Mouse (Mus musculus) limb, embryonic 10.5 days (tissue): Measurements from ENCODE around the gene Ralgapb. TPM values are rescaled to one million over a fixed set of nuclear protein-coding genes. Genes with fewer than 3 reads are reported as not detected.

Experiments
- DNase-seq: peaks from one replicate; pipeline ENCODE4 v3.0.0-alpha.2; 2017; ENCODE audit warnings: low spot score
- H3K27ac ChIP-seq: fragments of 300-500 bp; sonication (generic); 2 replicates; pipeline ENCODE4 v1.5.1; 2016; ENCODE audit warnings: mild to moderate bottlenecking
- H3K27me3 ChIP-seq: fragments of 300-500 bp; sonication (generic); 2 replicates; pipeline ENCODE4 v1.6.1; 2016; ENCODE audit warnings: low read depth, mild to moderate bottlenecking; ENCODE audit not compliant: poor library complexity, severe bottlenecking
- H3K36me3 ChIP-seq: fragments of 300-500 bp; sonication (generic); 2 replicates; pipeline ENCODE4 v1.6.1; 2016; ENCODE audit warnings: mild to moderate bottlenecking, moderate library complexity
- H3K4me1 ChIP-seq: fragments of 300-500 bp; sonication (generic); 2 replicates; pipeline ENCODE4 v1.6.1; 2016
- H3K4me3 ChIP-seq: fragments of 300-500 bp; sonication (generic); 2 replicates; pipeline ENCODE4 v1.5.1; 2016; ENCODE audit warnings: mild to moderate bottlenecking, moderate library complexity
- H3K9me3 ChIP-seq: fragments of 300-500 bp; sonication (generic); replicated peaks from 2 replicates; pipeline ENCODE4 v1.6.1; 2016; ENCODE audit warnings: mild to moderate bottlenecking
- WGBS: fragments of 180-500 bp; shearing (Covaris S2); methylation state at CpG from one replicate; pipeline ENCODE4 v1.1.7; 2016; 5-methylcytosine and 5-hydroxymethylcytosine counted together
- polyA plus RNA-seq: library from polyadenylated mRNA; unstranded; fragments of >200 nt; fragmentation: Nextera tagmentation; extraction: Ambion mirVana; gene quantifications from 2 replicates; pipeline ENCODE4 v1.2.1, GENCODE M21; 2016

Ralgapb gene
- polyA plus RNA-seq, 1 experiment from 2014 or later = 12.6 TPM

DNA sequence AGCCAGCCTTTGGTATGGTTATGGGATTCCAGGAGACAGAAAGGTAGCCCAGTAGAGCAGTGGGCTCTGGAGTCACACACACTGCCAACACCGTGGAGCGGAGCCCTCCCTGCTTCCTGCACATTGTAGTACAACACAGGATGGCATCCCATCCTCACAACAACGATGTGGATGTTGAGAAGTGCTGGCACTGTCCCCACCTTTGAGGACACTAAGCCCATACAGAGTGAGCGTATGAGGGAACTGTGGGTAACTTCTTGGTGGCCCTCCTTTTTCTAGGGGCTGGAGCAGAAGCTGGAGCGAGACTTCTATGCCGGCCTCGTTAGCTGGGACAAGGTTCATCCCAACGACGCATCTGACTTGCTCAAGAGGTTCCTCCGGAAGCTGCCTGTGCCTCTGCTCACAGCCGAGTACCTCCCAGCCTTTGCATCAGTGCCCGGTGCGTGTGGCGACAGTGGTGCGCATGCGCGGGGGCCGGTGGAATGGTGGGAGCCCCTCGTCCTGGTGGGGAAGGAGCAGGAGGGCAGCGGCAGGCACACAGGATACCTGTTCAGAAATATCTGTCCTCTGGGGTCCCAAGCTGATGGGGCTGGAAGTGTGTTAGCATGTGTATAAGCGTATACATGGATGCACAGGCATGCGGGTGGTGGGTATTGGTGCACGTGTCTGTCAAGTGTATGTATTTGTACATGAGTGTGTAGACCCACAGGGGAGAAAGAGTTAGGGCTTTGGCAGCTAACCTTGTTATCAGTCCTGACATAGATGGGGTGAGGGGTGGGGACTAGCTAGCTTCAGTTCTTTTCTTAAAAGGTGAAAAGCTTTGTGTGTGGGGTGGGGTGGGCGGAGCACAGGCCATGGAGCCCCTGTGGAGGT is 130.0 kb downstream of the Ralgapb start:
- Histone ChIP-seq H3K36me3 (no peaks in the 10 kb centered on the region), H3K4me1 (peaks cover 7% of the 10 kb centered on the region; the same call in 1 of the 2 replicates), H3K27me3 (peaks cover 14% of the 10 kb centered on the region; the same call in 1 of the 2 replicates), H3K9me3 (no peaks in the 10 kb centered on the region), H3K4me3 (peak overlapping the region; percentile 34), H3K27ac (peak overlapping the region; percentile 46; the same call in 1 of the 2 replicates)
- 58% methylated on average over 24 of the region's 24 CpGs for WGBS
- DNase-seq = peak; percentile 58

DNA sequence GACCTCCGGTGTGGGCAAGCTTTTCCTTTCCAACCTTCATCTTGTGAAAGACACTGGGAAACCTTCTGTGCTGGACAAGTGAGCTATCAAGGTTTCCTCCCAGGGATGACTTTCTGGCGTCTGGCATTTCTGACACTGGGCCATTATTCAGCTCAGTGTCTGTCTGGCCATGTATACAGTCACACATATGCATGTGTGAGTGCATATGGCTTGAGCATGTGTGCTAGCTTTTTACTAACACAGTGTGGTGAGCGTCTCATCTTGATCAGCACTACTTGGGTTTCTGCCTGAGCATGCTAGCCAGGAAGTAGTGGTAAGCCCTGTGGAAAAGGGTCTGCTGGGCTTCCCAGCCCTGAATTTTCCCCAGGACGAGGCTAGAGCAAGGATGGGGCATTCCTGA is 131.6 kb downstream of the Ralgapb start:
- peaks cover 7% of the 10 kb centered on the region; the same call in 1 of the 2 replicates for H3K4me1 ChIP-seq
- no peak overlapping the region for H3K4me3 ChIP-seq
- no peaks in the 10 kb centered on the region for H3K9me3 ChIP-seq
- DNase-seq = no peak
- WGBS = 50% methylated on average over 4 of the region's 4 CpGs
- H3K27ac ChIP-seq = no peak overlapping the region
- H3K36me3 ChIP-seq = no peaks in the 10 kb centered on the region
- peaks cover 14% of the 10 kb centered on the region; the same call in 1 of the 2 replicates for H3K27me3 ChIP-seq

DNA sequence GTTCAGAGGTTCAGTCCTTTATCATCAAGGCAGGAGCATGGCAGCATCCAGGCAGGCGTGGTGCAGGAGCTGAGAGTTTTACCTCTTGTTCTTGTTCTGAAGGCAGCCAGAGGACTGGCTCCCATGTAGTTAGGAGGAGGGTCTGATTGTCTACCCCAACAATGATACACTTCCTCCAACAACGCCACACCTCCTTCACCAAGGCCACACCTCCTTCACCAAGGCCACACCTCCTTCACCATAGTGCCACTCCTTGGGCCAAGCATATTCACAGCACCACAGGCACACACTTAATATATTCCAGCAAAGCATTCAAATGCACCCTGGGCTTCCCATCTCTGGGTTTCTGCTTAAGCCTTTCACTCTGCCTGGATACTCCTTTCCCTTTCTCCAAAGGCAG is 135.6 kb downstream of the Ralgapb start:
- H3K36me3 ChIP-seq = no peaks in the 10 kb centered on the region
- no peaks in the 10 kb centered on the region for H3K9me3 ChIP-seq
- no peak overlapping the region for H3K4me3 ChIP-seq
- peaks cover 29% of the 10 kb centered on the region for H3K27me3 ChIP-seq
- WGBS = 74% methylated on average over 2 of the region's 2 CpGs
- H3K4me1 ChIP-seq = 0 out of 2 replicates have a peak, but pooled peaks cover 8% of the 10 kb centered on the region
- no peak for DNase-seq
- H3K27ac ChIP-seq = no peak overlapping the region

DNA sequence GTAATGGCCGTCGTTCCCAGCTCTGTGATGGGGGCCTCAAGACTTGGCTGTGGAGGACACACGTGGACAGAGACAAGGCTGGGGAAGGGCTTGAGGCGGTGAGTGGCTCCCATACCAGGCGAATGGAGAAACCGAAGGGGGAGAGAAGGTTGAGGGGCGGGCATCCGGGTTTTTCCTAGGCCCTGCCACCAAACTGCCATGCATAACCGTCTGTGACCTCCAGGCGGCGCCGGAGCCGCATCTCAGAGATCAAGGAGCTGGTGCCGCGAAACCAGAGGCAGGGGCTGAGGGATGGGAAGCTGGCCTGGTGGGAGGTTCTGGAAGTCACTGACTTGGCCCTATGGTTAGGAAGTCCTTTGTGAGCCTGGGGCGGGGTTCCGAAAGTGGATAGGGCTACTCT is 137.1 kb downstream of the Ralgapb start:
- Histone ChIP-seq H3K36me3 (no peaks in the 10 kb centered on the region), H3K27ac (0 out of 2 replicates have a peak overlapping the region, but pooled peaks have one; percentile 10), H3K9me3 (no peaks in the 10 kb centered on the region), H3K4me3 (no peak overlapping the region), H3K4me1 (0 out of 2 replicates have a peak, but pooled peaks cover 8% of the 10 kb centered on the region), H3K27me3 (peaks cover 39% of the 10 kb centered on the region)
- WGBS = 4% methylated on average over 17 of the region's 17 CpGs
- peak; percentile 92 for DNase-seq

Other genes starting within 250 kb of the Ralgapb start
- 1.2 and 3.3 TPM in 2 replicates for gene D630003M21Rik, start 180.6 kb upstream of the Ralgapb start, polyA plus RNA-seq
- not detected in 2 replicates for gene Bpi, start 151.8 kb upstream of the Ralgapb start, polyA plus RNA-seq
- 1.9 and 3.9 TPM in 2 replicates for gene Lbp, start 103.4 kb upstream of the Ralgapb start, polyA plus RNA-seq
- 7.0 TPM in 2 replicates for gene Snhg11, start 34.2 kb upstream of the Ralgapb start, polyA plus RNA-seq
- gene Adig, start 92.8 kb downstream of the Ralgapb start, polyA plus RNA-seq = 0.35 TPM in 1 of 2 replicates, not detected in the other
- 0.16 TPM in 1 of 2 replicates, not detected in the other for gene Arhgap40, start 102.9 kb downstream of the Ralgapb start, polyA plus RNA-seq
- not detected in 2 replicates for gene Slc32a1, start 200.9 kb downstream of the Ralgapb start, polyA plus RNA-seq
- gene Actr5, start 215.0 kb downstream of the Ralgapb start, polyA plus RNA-seq = 13.8 and 16.2 TPM in 2 replicates